Mouse (Mus musculus) MEL (cell line): ENCODE data around the gene Klrb1c. TPM values are rescaled to one million over a fixed set of nuclear protein-coding genes. Genes with fewer than 3 reads are reported as not detected.

Experiments
- DNase-seq: peaks from one replicate; pipeline ENCODE4 v3.0.0; 2011; ENCODE audit warnings: low read depth, low spot score
- H3K27ac ChIP-seq: 2 replicates; pipeline ENCODE4 v1.5.1; 2012; ENCODE audit warnings: low read depth, mild to moderate bottlenecking, control low read depth, low read length, moderate library complexity; ENCODE audit not compliant: control insufficient read depth
- H3K27me3 ChIP-seq, 2 experiments: fragments of 150-350 bp in 1 of 2; sonication (generic) in 1 of 2; 2 replicates each; pipeline ENCODE4 v1.6.1; 2012; ENCODE audit warnings: low read length in 2 of 2, mild to moderate bottlenecking in 2 of 2, improper control_type of control experiment in 1 of 2, moderate library complexity in 1 of 2; ENCODE audit not compliant: insufficient read depth in 2 of 2, control insufficient read depth in 1 of 2
- H3K36me3 ChIP-seq, 2 experiments: 2 replicates each; pipeline ENCODE4 v1.6.1; 2012 to 2014; ENCODE audit warnings: low read length in 2 of 2, improper control_type of control experiment in 1 of 2, inconsistent platforms in 1 of 2, mild to moderate bottlenecking in 1 of 2; ENCODE audit not compliant: insufficient read depth in 2 of 2, control insufficient read depth in 1 of 2
- H3K4me1 ChIP-seq, 2 experiments: fragments of 150-350 bp in 1 of 2; sonication (generic) in 1 of 2; 2 replicates each; pipeline ENCODE4 v1.6.1; 2012; ENCODE audit warnings: low read length in 2 of 2, improper control_type of control experiment in 1 of 2, mild to moderate bottlenecking in 1 of 2; ENCODE audit not compliant: insufficient read depth in 2 of 2, control insufficient read depth in 1 of 2
- H3K4me3 ChIP-seq, 2 experiments: fragments of 150-350 bp in 1 of 2; sonication (generic) in 1 of 2; 2 replicates each; pipeline ENCODE4 v1.5.1; 2012; ENCODE audit warnings: low read depth in 2 of 2, low read length in 2 of 2, mild to moderate bottlenecking in 2 of 2, moderate library complexity in 2 of 2, control low read depth in 1 of 2, improper control_type of control experiment in 1 of 2; ENCODE audit not compliant: control insufficient read depth in 1 of 2, insufficient read depth in 1 of 2
- H3K79me2 ChIP-seq: 2 replicates; pipeline ENCODE4 v1.6.1; 2012; ENCODE audit warnings: mild to moderate bottlenecking, low read length, moderate library complexity; ENCODE audit not compliant: control insufficient read depth, poor library complexity, insufficient read depth
- H3K9ac ChIP-seq: 2 replicates; pipeline ENCODE4 v1.6.1; 2012; ENCODE audit warnings: low read depth, mild to moderate bottlenecking, control low read depth, low read length, moderate library complexity; ENCODE audit not compliant: control insufficient read depth, poor library complexity, severe bottlenecking
- H3K9me3 ChIP-seq: fragments of 150-350 bp; sonication (generic); replicated peaks from 2 replicates; pipeline ENCODE4 v1.6.1; 2012; ENCODE audit warnings: mild to moderate bottlenecking, low read length, improper control_type of control experiment, moderate library complexity; ENCODE audit not compliant: insufficient read depth
- BHLHE40 ChIP-seq: IDR thresholded peaks from 2 replicates; pipeline ENCODE4 v1.6.1; 2012; ENCODE audit warnings: low read depth, mild to moderate bottlenecking, inconsistent platforms, low read length, improper control_type of control experiment, borderline replicate concordance
- CTCF ChIP-seq, 3 experiments: IDR thresholded peaks in 2 of 3; conservative IDR thresholded peaks in 1 of 3; 2 replicates each; pipeline ENCODE4 v1.5.1; 2011 to 2012; ENCODE audit warnings: low read length in 3 of 3, low read depth in 2 of 3, mild to moderate bottlenecking in 2 of 3, improper control_type of control experiment in 1 of 3, inconsistent platforms in 1 of 3, mixed read lengths in 1 of 3, moderate library complexity in 1 of 3; ENCODE audit not compliant: control insufficient read depth in 1 of 3, insufficient read depth in 1 of 3, poor library complexity in 1 of 3, severe bottlenecking in 1 of 3
- GATA1 ChIP-seq: IDR thresholded peaks from 2 replicates; pipeline ENCODE4 v1.6.1; 2011; ENCODE audit warnings: low read depth, low read length, improper control_type of control experiment
- POLR2AphosphoS2 ChIP-seq: IDR thresholded peaks from 2 replicates; pipeline ENCODE4 v1.6.1; 2011; ENCODE audit warnings: low read length, improper control_type of control experiment
- RAD21 ChIP-seq: IDR thresholded peaks from 2 replicates; pipeline ENCODE4 v1.6.1; 2011; ENCODE audit warnings: mild to moderate bottlenecking, low read depth, low read length, improper control_type of control experiment
- RCOR1 ChIP-seq: IDR thresholded peaks from 2 replicates; pipeline ENCODE4 v1.6.1; 2012; ENCODE audit warnings: low read depth, mild to moderate bottlenecking, inconsistent platforms, low read length, improper control_type of control experiment
- SMC3 ChIP-seq: IDR thresholded peaks from 2 replicates; pipeline ENCODE4 v1.6.1; 2011; ENCODE audit warnings: low read depth, low read length, improper control_type of control experiment
- TAL1 ChIP-seq: IDR thresholded peaks from 2 replicates; pipeline ENCODE4 v1.6.1; 2012; ENCODE audit warnings: mild to moderate bottlenecking, inconsistent platforms, low read length, moderate library complexity, mixed read lengths
- ZMIZ1 ChIP-seq: IDR thresholded peaks from 2 replicates; pipeline ENCODE4 v1.6.1; 2012; ENCODE audit warnings: low read depth, mild to moderate bottlenecking, inconsistent platforms, low read length, improper control_type of control experiment, moderate library complexity
- polyA plus RNA-seq, 2 experiments: library from polyadenylated mRNA; stranded (reverse) in 1 of 2; unstranded in 1 of 2; fragments of >175 nt in 1 of 2; fragments of >200 nt in 1 of 2; gene quantifications; 2 replicates each; pipeline versions ENCODE4 v1.2.1 to v1.2.4; 2012; ENCODE audit warnings: low replicate concordance in 2 of 2, low read depth in 1 of 2; ENCODE audit not compliant: insufficient read length in 2 of 2, insufficient read depth in 1 of 2, missing spikeins in 1 of 2
- total RNA-seq: library from RNA; depleted of rRNA; stranded (reverse); fragments of 300-350 nt; gene quantifications from 2 replicates; pipeline ENCODE4 v1.2.3, GENCODE M21; 2012

Gene Klrb1c
- total and polyA plus RNA-seq, 3 experiments, result not detected

GRCm38 (mm10) chr6:128818083-128818802, 29.2 kb upstream of the Klrb1c start:
- Histone ChIP-seq H3K4me3 (no peak overlapping the region), H3K27me3 (no peaks in the 10 kb centered on the region), H3K9me3 (no peaks in the 10 kb centered on the region), H3K4me1 (no peaks in the 10 kb centered on the region), H3K9ac (no peak overlapping the region), H3K36me3 (no peaks in the 10 kb centered on the region), H3K79me2 (no peaks in the 10 kb centered on the region), H3K27ac (no peak overlapping the region)
- DNase-seq, result no peak
- TF ChIP-seq RCOR1, result no peak
- no peak for TF ChIP-seq BHLHE40
- TF ChIP-seq TAL1, result no peak

- Histone ChIP-seq H3K79me2 (no peaks in the 10 kb centered on the region), H3K4me1 (peaks cover 2 to 5% of the 10 kb centered on the region in 2 experiments; a peak in 2 of 4 replicates), H3K36me3 (no peaks in the 10 kb centered on the region), H3K27me3 (no peaks in the 10 kb centered on the region), H3K9ac (no peak overlapping the region), H3K9me3 (no peaks in the 10 kb centered on the region), H3K27ac (no peak overlapping the region), H3K4me3 (no peak overlapping the region)
- peak; percentile 43 for DNase-seq
- peak in 2 of 3 experiments; percentile 17 to 59; a peak in 3 of 6 replicates for TF ChIP-seq CTCF (IDR thresholded peaks at IDR 0.05 in 2 of 3, conservative IDR thresholded peaks at IDR 0.05 in 1 of 3; ENCODE audit: control insufficient read depth in 1 of 3, insufficient read depth in 1 of 3, low read depth in 2 of 3, low read length in 3 of 3, poor library complexity in 1 of 3, severe bottlenecking in 1 of 3)
- TF ChIP-seq SMC3, result peak; percentile 47
- TF ChIP-seq RAD21, result peak; percentile 25
- no peak for TF ChIP-seq ZMIZ1
Observed at GRCm38 (mm10) chr6:128808532-128808931, 19.5 kb upstream of the Klrb1c start.

- Histone ChIP-seq H3K9ac (no peak overlapping the region), H3K79me2 (no peaks in the 10 kb centered on the region), H3K27ac (no peak overlapping the region), H3K27me3 (no peaks in the 10 kb centered on the region), H3K4me3 (no peak overlapping the region), H3K36me3 (no peaks in the 10 kb centered on the region), H3K9me3 (no peaks in the 10 kb centered on the region), H3K4me1 (peaks cover 2 to 9% of the 10 kb centered on the region in 2 experiments; a peak in 2 of 4 replicates)
- TF ChIP-seq CTCF (IDR thresholded peaks at IDR 0.05 in 2 of 3, conservative IDR thresholded peaks at IDR 0.05 in 1 of 3; ENCODE audit: control insufficient read depth in 1 of 3, insufficient read depth in 1 of 3, low read depth in 2 of 3, low read length in 3 of 3, poor library complexity in 1 of 3, severe bottlenecking in 1 of 3) (0 out of 6 replicates have a peak, but pooled peaks of 1 of the 3 experiments have one; percentile 19), GATA1 (0 out of 2 replicates have a peak, but pooled peaks have one; percentile 6), POLR2AphosphoS2 (no peak)
- DNase-seq, result no peak
Observed at GRCm38 (mm10) chr6:128807021-128807420, 18.0 kb upstream of the Klrb1c start.
